Mouse (Mus musculus) thymus, adult 2 months (tissue): ENCODE results near the gene Pmch. TPM values are rescaled to one million over a fixed set of nuclear protein-coding genes. Genes with fewer than 3 reads are reported as not detected.

Experiments
- DNase-seq: peaks from one replicate; pipeline ENCODE4 v3.0.0; 2021
- H3K27ac ChIP-seq: fragments of 200-500 bp; 2 replicates; pipeline ENCODE4 v1.5.1; 2012; ENCODE audit warnings: low read length, control low read depth; ENCODE audit not compliant: control insufficient read depth, insufficient read depth
- H3K27me3 ChIP-seq: fragments of 200-500 bp; 2 replicates; pipeline ENCODE4 v1.6.1; 2012; ENCODE audit warnings: mild to moderate bottlenecking, low read length, moderate library complexity, mixed read lengths; ENCODE audit not compliant: control insufficient read depth, insufficient read depth
- H3K36me3 ChIP-seq: fragments of 200-500 bp; 2 replicates; pipeline ENCODE4 v1.6.1; 2012; ENCODE audit warnings: mild to moderate bottlenecking, low read length, moderate library complexity; ENCODE audit not compliant: control insufficient read depth, insufficient read depth
- H3K4me1 ChIP-seq: fragments of 200-500 bp; replicated peaks from 2 replicates; pipeline ENCODE4 v1.6.1; 2012; ENCODE audit warnings: low read length; ENCODE audit not compliant: control insufficient read depth, insufficient read depth
- H3K4me3 ChIP-seq: fragments of 200-500 bp; 2 replicates; pipeline ENCODE4 v1.5.1; 2012; ENCODE audit warnings: mild to moderate bottlenecking, low read length, control low read depth, moderate library complexity; ENCODE audit not compliant: control insufficient read depth, insufficient read depth
- CTCF ChIP-seq: fragments of 200-500 bp; IDR thresholded peaks from 2 replicates; pipeline ENCODE4 v1.5.1; 2012; ENCODE audit warnings: mild to moderate bottlenecking, control low read depth, low read length, moderate library complexity, borderline replicate concordance; ENCODE audit not compliant: control insufficient read depth, poor library complexity, insufficient read depth; ENCODE audit errors: extremely low read depth
- POLR2A ChIP-seq: fragments of 200-500 bp; IDR thresholded peaks from 2 replicates; pipeline ENCODE4 v1.6.1; 2012; ENCODE audit warnings: mild to moderate bottlenecking, low read length, control low read depth, moderate library complexity; ENCODE audit not compliant: control insufficient read depth, poor library complexity, insufficient read depth; ENCODE audit errors: extremely low read depth
- WGBS: fragments of 180-500 bp; shearing (Covaris S2); methylation state at CpG from one replicate; pipeline ENCODE4 v1.1.7; 2018; 5-methylcytosine and 5-hydroxymethylcytosine counted together
- polyA plus RNA-seq: library from polyadenylated mRNA; depleted of rRNA; stranded (reverse); fragments of >200 nt; gene quantifications from 2 replicates; pipeline ENCODE4 v1.2.3, GENCODE M21; 2012; rRNA removed

Pmch gene
- polyA plus RNA-seq, 1 experiment = not detected

GRCm38 (mm10) chr10:88067377-88067776, 23.5 kb upstream of the Pmch start:
- Histone ChIP-seq H3K36me3 (no peaks in the 10 kb centered on the region), H3K27ac (no peak overlapping the region)
- 84% methylated on average over 3 of the region's 3 CpGs for WGBS

GRCm38 (mm10) chr10:88106169-88106568, 15.3 kb downstream of the Pmch start:
- TF ChIP-seq CTCF (no peak), POLR2A (no peak)
- WGBS = over 99% methylated on average over 2 of the region's 2 CpGs
- H3K27me3 ChIP-seq = no peaks in the 10 kb centered on the region
- no peak overlapping the region for H3K4me3 ChIP-seq
- no peaks in the 10 kb centered on the region for H3K36me3 ChIP-seq
- no peaks in the 10 kb centered on the region for H3K4me1 ChIP-seq
- no peak overlapping the region for H3K27ac ChIP-seq
- no peak for DNase-seq

More at GRCm38 (mm10) chr10:88067377-88067776, 23.5 kb upstream of the Pmch start:
- no peaks in the 10 kb centered on the region for H3K27me3 ChIP-seq
- no peak for DNase-seq
- TF ChIP-seq CTCF (no peak), POLR2A (no peak)
- no peak overlapping the region for H3K4me3 ChIP-seq
- H3K4me1 ChIP-seq = no peaks in the 10 kb centered on the region

GRCm38 (mm10) chr10:88113290-88113689, 22.4 kb downstream of the Pmch start:
- no peak for TF ChIP-seq CTCF
- TF ChIP-seq POLR2A = no peak
- 98% methylated on average over 2 of the region's 2 CpGs for WGBS
- no peak for DNase-seq
- Histone ChIP-seq H3K27me3 (no peaks in the 10 kb centered on the region), H3K4me3 (no peak overlapping the region), H3K36me3 (no peaks in the 10 kb centered on the region; the same call in 1 of the 2 replicates), H3K4me1 (no peaks in the 10 kb centered on the region), H3K27ac (no peak overlapping the region)

GRCm38 (mm10) chr10:88119721-88120120, 28.8 kb downstream of the Pmch start:
- H3K27me3 ChIP-seq = no peaks in the 10 kb centered on the region
- no peak for DNase-seq
- H3K36me3 ChIP-seq = peaks cover 5% of the 10 kb centered on the region; the same call in 1 of the 2 replicates
- no peak overlapping the region for H3K27ac ChIP-seq
- no peaks in the 10 kb centered on the region for H3K4me1 ChIP-seq
- H3K4me3 ChIP-seq = no peak overlapping the region
- no peak for TF ChIP-seq POLR2A
- no peak for TF ChIP-seq CTCF

GRCm38 (mm10) chr10:88135630-88136029, 44.8 kb downstream of the Pmch start:
- 98% methylated on average over 16 of the region's 16 CpGs for WGBS

More at GRCm38 (mm10) chr10:88135630-88136029, 44.8 kb downstream of the Pmch start:
- H3K4me1 ChIP-seq = no peaks in the 10 kb centered on the region
- no peaks in the 10 kb centered on the region for H3K36me3 ChIP-seq
- TF ChIP-seq POLR2A (no peak), CTCF (no peak)
- no peak overlapping the region for H3K27ac ChIP-seq
- no peak overlapping the region for H3K4me3 ChIP-seq
- no peak for DNase-seq
- H3K27me3 ChIP-seq = no peaks in the 10 kb centered on the region

Other genes starting within 250 kb of the Pmch start
- gene Igf1, start 232.8 kb upstream of the Pmch start, polyA plus RNA-seq = 57.5 and 59.2 TPM in 2 replicates
- gene Parpbp, start 55.9 kb downstream of the Pmch start, polyA plus RNA-seq = 3.5 and 4.0 TPM in 2 replicates
- gene Nup37, start 55.9 kb downstream of the Pmch start, polyA plus RNA-seq = 12.3 and 12.6 TPM in 2 replicates
- gene Washc3, start 110.0 kb downstream of the Pmch start, polyA plus RNA-seq = 15.0 and 19.8 TPM in 2 replicates